Mouse (Mus musculus) lung, postnatal 10 days (tissue): ENCODE data around the gene Gm15128.
"Not testable (repeated sequence)": the region's sequence is repeated elsewhere in the genome, so short reads cannot be mapped to it uniquely, and the experiment has no call there.

Source experiments
- DNase-seq: peaks from one replicate; pipeline ENCODE4 v3.0.0; 2021

Gene Gm15128

DNA sequence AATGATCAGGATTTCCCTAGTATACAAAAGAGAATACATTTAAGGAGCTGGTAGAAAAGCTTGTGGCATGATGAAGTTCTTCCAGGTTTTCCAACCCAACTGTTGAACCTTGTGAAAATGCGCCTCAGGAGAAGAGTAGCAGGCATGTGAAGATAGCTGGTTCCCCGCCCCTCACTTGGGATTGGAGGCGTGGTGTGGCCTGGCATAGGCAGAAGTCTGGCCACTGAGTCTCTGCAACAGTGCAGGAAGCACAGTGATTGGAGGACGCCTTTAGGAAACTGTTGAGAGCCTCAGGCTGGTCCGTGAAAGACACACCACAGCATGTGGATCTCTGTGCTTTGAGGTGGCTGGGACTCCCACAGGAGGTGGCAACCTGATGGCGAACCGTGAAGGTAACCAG lies at the start of gene Gm15128:
Gm15128 (plus strand) TSS at position 301 of the 400 bp plus-strand sequence.
- DNase-seq = not testable (repeated sequence)
